Mouse (Mus musculus) lung, adult 18-20 months (tissue): ENCODE results near the gene Marcks.
"Not testable (repeated sequence)": the region's sequence is repeated elsewhere in the genome, so short reads cannot be mapped to it uniquely, and the experiment has no call there.

Experiments
- DNase-seq, 2 experiments: peaks; one replicate each; pipeline ENCODE4 v3.0.0; 2022; ENCODE audit warnings: mixed read lengths in 2 of 2

Marcks gene

DNA sequence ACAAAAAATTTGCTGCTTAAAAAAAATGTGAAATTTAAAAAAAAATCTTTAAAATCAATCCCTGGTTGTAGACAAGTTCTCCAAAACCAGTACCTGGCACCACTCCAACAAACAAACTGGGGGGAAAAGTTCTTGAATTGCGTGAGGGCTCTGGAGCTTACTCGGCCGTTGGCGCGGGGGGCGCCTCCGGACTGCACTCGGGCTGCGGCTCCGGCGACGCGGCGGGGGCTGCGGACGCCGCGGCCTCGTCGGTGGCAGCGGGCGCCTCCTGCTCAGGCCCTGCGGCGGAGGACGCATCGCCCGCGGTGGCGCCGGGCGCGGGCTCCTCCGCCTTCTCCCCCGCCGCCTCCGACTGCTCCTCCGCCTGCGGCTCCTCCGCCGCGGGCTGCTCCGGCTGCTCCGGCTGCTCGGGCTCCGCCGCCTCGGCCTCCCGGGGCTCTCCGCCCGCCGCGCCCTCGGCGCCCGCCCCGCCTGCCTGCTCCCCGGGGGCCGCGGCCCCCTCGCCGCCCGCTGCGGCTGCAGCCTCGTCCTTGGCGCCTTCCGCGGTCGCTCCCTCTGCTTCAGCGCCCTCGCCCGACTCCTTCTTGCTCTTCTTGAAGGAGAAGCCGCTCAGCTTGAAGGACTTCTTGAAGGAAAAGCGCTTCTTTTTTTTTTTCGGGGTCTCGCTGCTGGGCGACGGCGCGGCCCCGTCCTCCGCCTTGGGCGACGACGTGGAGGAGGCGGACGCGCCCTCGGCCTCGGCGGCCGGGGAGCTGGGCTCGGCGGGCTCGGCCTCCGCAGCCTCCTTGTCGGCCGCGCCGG is 2.6 kb downstream of the Marcks start:
- DNase-seq = peak; percentile 37 to 48

DNA sequence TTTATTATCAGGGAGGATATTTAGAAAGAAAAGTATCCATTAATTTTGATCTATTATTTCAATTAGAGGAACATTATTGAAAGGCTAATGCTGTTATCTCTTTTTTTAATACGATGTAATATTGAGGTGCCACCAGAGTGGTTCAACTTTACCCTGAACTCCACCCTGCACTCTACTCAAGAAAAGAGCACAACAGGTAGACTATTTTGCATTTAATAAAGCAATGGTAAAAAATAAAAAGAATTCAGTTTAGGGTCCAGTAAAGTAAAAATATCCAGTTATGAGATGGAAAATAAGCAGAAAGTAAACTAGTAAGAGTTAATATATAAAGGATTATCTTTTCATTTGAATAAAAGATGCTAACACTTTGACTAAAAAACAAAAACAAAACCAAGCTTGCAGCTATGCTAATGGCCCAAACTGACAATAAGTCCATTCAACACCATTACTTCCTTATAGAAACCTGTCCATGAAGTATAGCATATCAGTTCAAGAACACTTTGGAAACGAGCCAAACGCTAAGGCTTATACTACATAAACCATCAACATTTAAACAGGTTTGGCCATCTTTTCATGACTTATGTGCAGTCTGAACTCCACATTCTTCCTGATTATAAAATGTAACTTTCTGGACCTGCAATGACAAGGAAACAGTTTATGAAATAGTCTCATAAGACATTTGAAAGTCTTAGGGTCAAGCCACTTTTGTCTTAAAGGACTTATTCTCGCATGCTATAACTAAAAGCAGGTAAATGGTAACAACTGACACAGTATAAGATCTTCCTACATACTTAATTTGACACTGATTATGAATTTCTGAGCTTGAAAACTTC is 4.6 kb downstream of the Marcks start:
- no peak for DNase-seq

DNA sequence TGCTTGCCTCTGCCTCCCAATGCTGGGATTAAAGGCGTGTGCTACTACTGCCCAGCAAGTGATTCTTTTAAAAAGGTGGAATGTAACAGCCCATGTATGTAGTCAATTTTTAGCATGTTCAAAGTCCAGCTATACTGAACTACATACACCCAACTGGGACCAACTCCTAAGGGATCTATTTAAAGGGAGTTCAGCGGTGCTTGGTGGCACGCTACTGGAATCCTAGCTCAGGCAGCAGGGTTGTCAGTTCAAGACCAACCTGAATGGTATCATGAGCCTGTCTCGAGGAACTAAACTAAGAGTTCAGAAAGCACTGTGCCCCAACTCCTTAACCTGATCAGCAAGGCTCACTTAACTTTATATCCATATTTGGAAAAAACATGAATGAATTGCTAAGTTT is 6.0 kb downstream of the Marcks start:
- no peak for DNase-seq

DNA sequence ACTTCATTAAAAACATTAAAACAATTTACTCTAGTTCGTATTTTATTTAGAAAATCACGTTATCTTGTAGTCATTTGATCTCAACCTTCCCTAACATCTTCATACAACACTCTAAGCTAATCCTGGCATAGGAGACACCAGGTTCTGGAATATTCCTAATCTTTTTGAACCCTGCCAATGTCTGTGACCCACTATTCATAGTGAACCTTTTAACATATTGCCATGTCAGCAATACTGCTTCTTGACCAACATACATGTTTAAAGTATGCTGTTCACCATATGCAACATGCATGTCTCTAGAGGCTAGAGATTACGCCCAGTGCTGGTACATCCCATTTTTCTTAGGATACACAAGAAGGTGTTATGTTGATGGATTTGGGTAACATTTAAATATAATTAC is 9.1 kb downstream of the Marcks start:
- no peak for DNase-seq

DNA sequence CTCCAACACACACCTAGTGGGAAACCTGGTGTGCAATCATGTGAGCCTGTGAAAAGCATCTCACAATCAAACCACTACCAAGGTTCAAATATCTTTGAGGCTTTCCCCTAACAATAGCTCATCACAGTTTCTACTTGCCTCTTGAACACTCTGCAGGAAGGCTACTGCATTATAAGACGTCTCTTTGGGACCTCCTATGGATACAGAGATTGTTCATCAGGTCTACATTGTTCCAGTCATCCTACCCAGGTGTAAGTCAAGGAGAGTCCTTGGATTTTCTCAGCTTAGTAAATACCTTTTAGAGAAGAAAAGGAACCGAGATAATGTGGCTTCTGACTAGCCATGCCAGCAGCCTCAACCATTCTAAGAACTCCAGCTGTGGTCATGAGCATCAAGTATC is 23.4 kb downstream of the Marcks start:
- DNase-seq = no peak

DNA sequence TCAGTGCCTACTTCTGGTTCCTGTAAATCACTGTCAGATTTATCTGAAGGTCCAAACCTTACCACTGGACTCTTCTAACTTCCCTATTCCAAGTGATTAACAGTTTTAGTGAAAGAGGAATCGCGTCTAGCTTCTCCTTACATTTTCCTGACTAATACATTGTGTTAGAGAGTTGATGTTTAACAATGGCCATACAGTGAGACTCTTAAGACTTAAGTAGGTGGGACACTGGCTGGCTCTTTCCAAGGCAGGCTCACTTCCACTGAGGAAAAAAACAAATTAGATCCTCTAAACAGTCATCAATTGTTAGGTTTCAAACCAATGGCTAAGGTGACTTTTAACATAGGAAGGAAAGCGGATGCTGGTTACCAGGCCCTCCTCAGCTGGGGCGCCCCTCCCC is 25.9 kb downstream of the Marcks start:
- DNase-seq = no peak

DNA sequence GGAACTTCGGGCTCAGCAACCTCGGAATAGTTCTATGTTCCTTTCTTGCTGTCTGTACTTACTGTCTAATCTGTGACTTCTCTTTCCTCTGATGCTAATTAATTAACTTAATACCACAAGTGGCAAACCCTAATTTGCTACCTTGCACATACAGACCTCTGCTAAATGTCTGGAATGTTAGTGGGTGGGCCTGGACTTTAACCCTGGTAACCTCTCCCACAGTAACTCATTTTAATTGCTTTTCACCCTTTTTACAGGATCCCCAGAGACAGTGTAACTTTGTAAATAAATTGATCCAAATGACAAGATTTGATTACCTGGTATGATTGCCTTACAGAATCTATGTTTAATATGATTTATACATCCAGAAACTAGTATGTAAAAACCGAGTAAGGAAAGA is 26.4 kb downstream of the Marcks start:
- DNase-seq = no peak

DNA sequence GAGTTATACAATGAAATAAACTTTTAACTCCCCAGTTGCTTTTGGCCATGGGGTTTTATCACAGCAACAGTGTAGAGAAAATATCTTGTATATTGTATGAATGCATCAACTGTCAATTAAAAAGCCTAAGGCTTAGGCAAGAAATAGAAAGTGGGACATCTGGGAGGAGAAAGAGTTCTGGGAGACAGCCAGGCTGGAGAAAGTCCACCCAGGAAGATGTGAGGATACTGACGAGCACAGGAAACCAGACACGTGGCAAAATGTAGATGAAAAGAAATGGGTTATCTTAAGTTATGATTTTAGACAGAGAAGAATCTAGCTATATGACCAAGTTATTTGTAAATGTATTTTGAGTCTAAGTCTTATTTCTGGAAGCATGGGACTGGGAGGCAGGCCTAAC is 27.3 kb downstream of the Marcks start:
- no peak for DNase-seq

DNA sequence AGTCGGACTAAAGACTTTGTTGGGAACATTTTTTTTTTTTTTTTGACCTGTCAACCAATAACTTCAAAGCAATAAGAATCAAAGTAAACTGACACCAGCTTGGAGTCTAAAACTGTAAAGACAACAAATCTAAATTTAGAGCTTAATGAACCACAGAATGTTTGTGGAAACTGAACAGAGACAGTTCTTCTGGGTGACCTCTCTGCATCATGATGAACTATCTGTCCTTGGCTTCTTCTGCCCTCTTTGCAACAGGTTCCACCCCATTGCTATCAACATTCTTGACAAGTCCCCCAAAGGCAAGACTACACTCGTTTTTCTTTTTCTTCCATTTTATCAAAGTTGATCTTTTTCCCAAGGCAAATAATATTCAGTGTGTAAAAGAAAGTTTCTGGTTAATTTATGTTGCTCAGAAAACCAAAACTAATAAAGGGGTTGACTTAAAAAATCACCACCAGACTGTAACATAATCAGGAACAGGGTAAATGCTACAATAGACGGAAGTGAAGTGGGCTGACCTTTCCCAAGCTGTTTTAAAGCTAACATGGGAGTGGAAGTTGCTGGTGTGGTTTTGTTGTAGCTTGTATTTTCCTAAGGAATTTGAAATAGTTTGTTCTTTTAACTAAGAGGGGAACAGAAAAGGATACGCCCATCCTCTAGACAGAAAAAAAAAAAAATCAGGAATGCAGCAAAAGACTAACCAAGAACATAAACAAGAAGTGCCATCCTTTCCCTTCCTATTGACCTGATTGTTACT is 31.7 kb downstream of the Marcks start:
- peak in 1 of 2 experiments; percentile 34 for DNase-seq

DNA sequence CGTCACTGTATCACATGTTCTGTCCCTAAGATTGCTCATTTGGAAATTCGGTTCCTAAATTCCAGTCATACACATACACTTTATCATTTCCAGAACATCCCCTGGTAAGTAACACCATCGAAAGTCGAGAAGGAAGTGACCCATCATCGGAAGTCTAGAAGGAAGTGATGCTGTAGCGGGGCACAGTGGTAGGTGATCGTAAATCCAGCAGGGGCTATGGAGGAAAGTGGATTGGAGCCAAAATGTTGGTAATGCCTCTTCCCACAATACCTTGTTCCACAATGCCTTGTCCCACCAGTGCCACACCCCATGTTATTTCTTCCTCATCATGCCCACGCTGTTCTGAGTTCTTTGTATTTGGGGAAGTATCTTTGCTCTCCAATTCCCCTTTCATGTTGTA is 32.4 kb downstream of the Marcks start:
- DNase-seq = no peak

DNA sequence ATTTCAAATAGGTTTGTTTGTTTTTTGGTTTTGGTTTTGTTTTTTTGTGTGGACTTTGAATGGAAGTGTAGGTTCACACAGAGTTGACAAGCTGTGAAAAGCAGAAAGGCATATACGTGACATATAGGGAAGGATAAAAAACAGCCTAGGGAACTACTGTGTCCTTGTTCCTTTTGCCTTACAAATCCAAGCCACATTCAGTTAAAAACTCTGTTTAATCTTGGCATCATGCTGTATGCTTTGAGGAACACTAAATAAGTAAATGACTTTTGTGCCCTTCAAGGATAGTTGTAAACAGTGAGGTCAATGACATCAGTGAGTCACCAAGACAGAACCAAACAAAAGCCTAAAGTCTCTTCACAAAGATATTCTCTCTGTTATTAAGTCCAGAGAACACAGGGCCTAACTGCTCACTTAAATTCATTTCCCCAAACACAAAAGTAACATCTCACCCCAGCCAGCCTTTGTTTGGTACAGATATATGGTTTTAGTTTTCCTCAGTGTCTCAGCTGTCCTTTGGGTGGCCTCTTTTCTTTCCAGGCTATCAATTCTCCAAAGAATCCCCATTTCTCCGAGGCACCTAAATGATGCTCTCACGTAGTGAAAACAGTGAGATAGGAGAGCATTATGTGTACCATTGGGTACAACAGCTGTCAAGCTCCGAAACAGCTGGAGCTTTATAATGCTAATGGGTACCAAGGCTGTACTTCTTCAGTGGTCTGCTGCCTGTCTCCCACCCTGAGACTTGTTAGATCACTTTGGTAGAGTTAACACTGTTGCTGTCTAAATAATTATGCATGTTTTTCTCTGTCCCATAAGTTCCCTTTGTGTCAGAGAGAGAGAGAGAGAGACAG is 36.3 kb downstream of the Marcks start:
- no peak for DNase-seq

DNA sequence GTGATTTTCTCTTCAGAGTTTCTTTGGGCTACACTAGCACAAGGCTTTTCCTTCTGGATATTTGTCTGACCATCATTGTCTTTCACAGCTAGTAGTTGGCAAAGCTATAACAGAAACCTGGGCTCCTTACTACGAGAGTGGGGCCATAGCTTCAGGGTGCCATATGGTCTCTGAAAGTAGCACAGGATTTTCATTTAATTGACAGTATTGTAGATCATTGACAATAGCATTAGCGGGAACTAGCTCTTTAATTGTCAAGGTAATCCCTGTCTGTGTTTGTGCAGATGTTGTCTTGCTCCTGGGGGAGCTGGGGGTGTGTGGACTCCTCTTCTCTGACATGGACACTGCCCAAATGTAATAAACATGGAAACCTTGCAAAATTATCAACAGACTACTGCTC is 37.0 kb downstream of the Marcks start:
- peak in 1 of 2 experiments; percentile 12 for DNase-seq

DNA sequence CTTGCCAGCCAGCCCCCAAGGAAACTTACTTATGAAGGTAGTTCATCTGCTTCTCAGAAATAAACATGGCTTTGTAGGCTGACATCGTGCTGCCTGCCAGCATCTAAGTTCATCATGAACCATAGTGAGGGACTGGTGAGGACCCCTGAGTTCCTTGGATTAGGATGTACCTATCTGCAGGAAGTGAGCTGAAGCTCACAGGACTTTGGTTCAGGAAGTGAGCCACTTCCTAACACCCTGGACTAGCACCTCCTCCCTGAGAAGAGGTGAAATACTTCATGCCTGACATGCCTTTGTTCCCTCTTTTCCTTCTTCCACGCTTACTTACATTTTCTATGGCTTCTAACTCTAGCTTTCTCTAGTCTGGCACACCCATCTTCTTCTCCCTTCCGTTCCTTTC is 42.2 kb downstream of the Marcks start:
- DNase-seq = peak; percentile 6 to 8

DNA sequence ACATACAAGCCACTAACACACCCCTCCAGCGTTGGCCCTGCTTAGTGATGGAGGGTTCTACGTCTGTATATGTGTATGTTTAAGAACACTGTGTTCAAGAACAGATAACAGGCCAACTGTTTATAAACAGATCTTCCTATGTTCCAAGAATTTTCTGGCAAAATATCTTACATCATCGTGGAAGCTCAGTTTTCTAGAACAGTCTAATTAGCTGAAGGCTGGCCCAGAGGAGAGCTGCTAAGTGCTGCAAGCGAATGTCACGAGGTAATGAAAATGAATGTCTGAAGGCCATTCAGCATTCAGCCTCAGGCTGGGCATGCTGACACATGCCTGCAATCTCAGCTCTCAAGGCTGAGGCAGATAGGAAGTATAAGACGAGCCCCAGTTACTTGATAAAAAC is 42.9 kb downstream of the Marcks start:
- DNase-seq = peak; percentile 19 to 57

DNA sequence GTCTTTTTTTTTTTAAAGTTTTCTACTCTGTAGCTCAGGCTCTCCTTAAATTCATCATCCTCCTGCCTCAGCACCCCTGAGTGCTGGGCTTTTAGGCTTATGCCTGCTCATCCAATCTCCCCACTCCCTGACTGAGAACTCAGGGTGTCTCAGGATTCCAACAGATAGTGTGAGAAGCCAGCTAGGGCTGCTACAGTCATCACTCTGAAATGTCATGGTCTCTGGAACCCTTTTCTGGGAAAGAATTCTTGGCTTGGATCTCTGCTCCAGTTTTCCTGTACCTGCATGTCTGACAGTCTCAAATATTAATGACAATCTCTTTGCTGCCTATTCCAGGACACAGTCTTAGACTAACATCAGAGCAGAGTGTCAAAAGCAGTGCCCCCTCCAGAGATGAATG is 45.4 kb downstream of the Marcks start:
- no peak for DNase-seq

DNA sequence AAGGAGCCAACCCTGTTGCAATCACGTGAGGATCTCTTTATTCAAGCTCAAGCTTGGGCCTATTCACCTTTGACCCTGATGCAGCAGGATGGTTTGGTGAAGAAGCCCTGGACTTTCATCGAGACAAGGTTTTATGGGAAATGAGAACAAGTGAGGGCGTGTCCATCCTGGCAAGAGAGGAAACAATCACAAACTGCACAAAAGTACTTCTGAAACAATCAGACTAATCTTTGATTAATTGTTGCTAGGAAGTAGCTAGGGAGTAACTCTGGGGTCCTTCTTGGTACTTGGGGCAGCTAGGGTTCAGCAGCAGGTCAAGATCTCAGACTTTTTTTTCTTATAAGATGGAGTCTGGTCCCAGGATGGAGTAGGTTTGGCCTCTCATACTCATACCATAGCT is 48.3 kb downstream of the Marcks start:
- DNase-seq = no peak

DNA sequence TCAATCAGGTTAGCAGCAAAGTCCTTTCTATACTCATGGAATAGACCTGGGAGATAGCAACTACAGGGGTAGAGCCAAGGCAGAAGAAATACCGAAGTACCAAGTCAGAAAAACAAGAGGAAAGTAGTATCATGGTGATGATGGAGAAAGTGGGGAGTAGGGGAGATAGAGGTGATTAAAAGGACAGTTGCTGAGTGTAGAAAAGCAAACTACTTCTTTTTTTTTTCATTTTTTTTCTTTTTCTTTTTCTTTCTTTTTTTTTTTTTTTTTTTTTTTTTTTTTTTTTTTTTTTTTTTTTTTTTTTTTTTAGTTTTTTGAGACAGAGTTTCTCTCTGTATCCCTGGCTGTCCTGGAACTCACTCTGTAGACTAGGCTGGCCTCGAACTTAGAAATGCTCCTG is 54.6 kb downstream of the Marcks start:
- not testable (repeated sequence) for DNase-seq
